Mouse (Mus musculus): ENCODE measurements around the gene Emc10.
A peak's percentile ranks its signal among the peaks of the same experiment; 100 is the strongest.

Gene Emc10

DNA sequence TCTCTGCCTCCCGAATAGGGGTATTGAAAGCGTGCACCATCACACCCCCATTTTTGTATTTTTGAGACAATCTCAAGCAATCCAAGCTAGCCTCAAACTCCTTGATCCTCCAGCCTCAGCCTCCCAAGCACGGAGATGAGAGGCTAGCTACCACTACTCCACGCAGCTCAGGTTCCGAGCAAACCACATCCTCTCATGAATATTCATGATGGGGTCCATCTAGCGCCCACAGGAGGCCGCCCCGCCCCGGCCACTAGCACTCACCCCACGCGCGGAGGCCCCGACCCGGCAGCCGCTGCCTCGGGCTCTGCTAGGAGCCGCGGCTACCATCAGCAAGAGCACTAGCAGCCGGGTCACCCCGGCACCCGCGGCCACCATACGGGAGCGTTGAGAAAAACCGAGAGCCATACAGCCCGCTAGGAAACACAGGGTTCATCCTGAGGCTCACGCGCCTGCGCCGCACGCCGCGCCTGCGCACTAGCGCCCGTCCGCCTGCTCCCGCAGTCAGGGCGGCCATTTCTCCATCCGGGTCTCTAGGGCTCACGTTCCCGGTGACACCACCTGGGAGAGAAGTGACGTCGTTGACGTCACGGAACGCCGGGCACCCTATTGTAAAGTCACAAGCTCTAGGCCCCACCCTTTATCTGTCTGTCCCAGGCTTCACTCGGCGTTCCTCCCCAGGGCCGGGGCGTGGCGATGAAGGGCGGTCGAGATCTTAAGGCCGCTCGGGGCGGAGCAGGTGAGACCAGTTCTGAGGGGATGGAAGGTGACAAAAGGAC, at the start of gene Emc10, which contains the start of gene Fam71e1:
Emc10 (minus strand) TSS at position 538 of the 779 bp plus-strand sequence.
Fam71e1 (plus strand) TSS at position 590 of the 779 bp plus-strand sequence.
- H3K4me1 ChIP-seq (replicated peaks; ENCODE audit: low read depth, low read length), result peaks cover 78% of the 10 kb centered on the region
- no peaks in the 10 kb centered on the region for H3K27me3 ChIP-seq (ENCODE audit: insufficient read depth, low read length)
- H3K4me3 ChIP-seq (replicated peaks; ENCODE audit: low read length), result peak within 1 kb of the TSS; percentile 91
- H3K36me3 ChIP-seq (ENCODE audit: insufficient read depth, low read length), result peaks cover 36% of the 10 kb centered on the region
- no peaks in the 10 kb centered on the region for H3K9me3 ChIP-seq (ENCODE audit: low read length)
- TF ChIP-seq NANOG (IDR thresholded peaks at IDR 0.05; ENCODE audit: borderline replicate concordance, low read length), result no peak
- no peak; the same call in 1 of the 2 replicates for TF ChIP-seq POU5F1 (IDR thresholded peaks at IDR 0.05; ENCODE audit: borderline replicate concordance, low read length)
- TF ChIP-seq CTCF (conservative IDR thresholded peaks at IDR 0.05; ENCODE audit: low read length), result no peak

DNA sequence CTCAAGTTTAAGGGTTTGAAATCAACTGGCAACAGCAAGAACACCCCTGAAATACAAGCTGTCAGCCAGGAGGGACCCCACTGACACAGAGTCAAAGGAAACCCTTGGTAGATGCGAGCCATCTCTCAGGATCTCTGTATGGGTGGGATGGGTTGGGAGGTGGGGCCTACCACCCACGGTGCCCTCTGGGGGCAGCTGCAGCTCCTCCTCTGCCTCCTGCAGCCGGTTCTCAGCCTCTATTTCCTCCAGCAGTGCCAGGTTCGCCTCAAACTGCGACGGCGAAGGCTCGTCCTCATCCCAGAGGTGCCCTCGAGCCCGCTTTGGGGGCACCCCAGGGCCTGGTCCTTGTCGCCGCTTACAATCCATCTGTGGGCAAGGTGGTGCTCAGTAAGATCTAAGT, 46.7 kb upstream of the Emc10 start:
- Histone ChIP-seq H3K4me3 (replicated peaks; ENCODE audit: low read length) (peak overlapping the region; percentile 46), H3K27me3 (ENCODE audit: insufficient read depth, low read length) (no peaks in the 10 kb centered on the region), H3K4me1 (replicated peaks; ENCODE audit: low read depth, low read length) (peaks cover 93% of the 10 kb centered on the region), H3K9me3 (ENCODE audit: low read length) (no peaks in the 10 kb centered on the region), H3K36me3 (ENCODE audit: insufficient read depth, low read length) (peaks cover 87% of the 10 kb centered on the region)
- no peak for TF ChIP-seq NANOG (IDR thresholded peaks at IDR 0.05; ENCODE audit: borderline replicate concordance, low read length)
- 0 out of 2 replicates have a peak, but pooled peaks have one; percentile 1 for TF ChIP-seq CTCF (conservative IDR thresholded peaks at IDR 0.05; ENCODE audit: low read length)
- no peak for TF ChIP-seq POU5F1 (IDR thresholded peaks at IDR 0.05; ENCODE audit: borderline replicate concordance, low read length)

DNA sequence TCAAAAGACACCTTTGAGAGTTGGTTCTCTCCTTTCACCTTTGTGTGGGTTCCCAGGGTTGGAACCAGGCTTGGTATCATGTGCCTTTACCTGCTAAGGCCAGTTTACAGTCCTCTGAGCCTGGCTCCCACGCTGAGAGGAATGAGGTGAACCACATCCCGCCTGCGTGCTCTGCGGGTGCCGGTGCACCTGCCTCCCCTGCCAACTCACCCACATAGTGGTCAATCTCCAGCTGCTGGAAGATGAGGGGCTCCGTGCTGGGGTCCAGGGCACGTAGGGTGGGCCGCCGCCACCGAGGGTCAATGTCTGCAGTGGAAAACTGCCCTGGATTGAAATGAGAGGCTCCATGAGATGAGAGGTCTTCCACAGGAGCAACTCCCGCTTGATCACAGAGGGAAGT, 46.2 kb upstream of the Emc10 start:
- H3K9me3 ChIP-seq (ENCODE audit: low read length), result no peaks in the 10 kb centered on the region
- no peak for TF ChIP-seq NANOG (IDR thresholded peaks at IDR 0.05; ENCODE audit: borderline replicate concordance, low read length)
- no peak for TF ChIP-seq POU5F1 (IDR thresholded peaks at IDR 0.05; ENCODE audit: borderline replicate concordance, low read length)
- no peak for TF ChIP-seq CTCF (conservative IDR thresholded peaks at IDR 0.05; ENCODE audit: low read length)
- H3K36me3 ChIP-seq (ENCODE audit: insufficient read depth, low read length), result peaks cover 91% of the 10 kb centered on the region
- peaks cover 93% of the 10 kb centered on the region for H3K4me1 ChIP-seq (replicated peaks; ENCODE audit: low read depth, low read length)
- H3K4me3 ChIP-seq (replicated peaks; ENCODE audit: low read length), result peak overlapping the region; percentile 46
- H3K27me3 ChIP-seq (ENCODE audit: insufficient read depth, low read length), result no peaks in the 10 kb centered on the region

DNA sequence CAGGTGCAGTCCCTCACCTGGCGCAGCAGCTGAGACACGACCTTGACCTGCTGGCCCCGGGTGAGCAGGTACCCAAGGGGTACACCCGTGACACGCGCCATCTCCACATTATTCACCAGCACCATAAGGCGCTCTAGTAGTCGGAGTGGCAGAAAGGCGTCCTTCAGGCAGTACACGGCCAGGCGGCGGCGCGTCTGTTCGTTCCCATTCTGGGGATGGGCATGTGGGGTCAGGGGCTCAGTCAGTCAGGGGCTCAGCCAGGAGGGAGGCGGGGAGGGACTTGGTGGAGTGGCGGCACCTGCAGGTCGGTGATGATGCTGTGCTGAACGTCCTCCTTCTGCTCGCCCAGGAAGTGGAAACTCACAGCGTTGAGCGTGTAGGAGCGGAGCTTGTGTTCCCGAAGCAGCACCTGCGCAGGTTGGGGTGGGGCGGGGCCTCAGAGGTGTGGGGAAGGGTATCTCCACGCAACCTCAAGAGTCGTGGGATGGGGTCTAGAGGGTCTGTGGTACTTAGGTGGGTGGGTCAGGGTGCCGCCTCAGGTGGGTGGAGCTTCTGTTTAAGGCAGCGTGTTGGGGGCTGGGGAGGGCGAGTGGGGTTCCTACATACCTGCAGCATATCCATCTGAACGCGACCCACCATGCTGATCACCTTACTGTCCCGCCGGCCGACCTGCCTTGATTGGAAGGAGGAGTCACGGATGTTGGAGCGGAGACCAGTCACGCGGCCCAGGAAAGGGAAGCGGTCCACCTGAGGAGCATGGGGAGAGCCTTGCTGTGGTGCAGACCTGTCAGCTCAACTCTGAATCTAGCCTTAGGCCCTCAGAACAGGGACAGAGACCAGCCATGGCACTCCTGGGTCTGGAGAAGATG, 42.7 kb upstream of the Emc10 start:
- no peaks in the 10 kb centered on the region for H3K9me3 ChIP-seq (ENCODE audit: low read length)
- H3K4me3 ChIP-seq (replicated peaks; ENCODE audit: low read length), result peak overlapping the region; percentile 60
- H3K4me1 ChIP-seq (replicated peaks; ENCODE audit: low read depth, low read length), result peaks cover 100% of the 10 kb centered on the region
- TF ChIP-seq POU5F1 (IDR thresholded peaks at IDR 0.05; ENCODE audit: borderline replicate concordance, low read length), result no peak
- no peak for TF ChIP-seq CTCF (conservative IDR thresholded peaks at IDR 0.05; ENCODE audit: low read length)
- no peak for TF ChIP-seq NANOG (IDR thresholded peaks at IDR 0.05; ENCODE audit: borderline replicate concordance, low read length)
- peaks cover 100% of the 10 kb centered on the region for H3K36me3 ChIP-seq (ENCODE audit: insufficient read depth, low read length)
- no peaks in the 10 kb centered on the region for H3K27me3 ChIP-seq (ENCODE audit: insufficient read depth, low read length)

DNA sequence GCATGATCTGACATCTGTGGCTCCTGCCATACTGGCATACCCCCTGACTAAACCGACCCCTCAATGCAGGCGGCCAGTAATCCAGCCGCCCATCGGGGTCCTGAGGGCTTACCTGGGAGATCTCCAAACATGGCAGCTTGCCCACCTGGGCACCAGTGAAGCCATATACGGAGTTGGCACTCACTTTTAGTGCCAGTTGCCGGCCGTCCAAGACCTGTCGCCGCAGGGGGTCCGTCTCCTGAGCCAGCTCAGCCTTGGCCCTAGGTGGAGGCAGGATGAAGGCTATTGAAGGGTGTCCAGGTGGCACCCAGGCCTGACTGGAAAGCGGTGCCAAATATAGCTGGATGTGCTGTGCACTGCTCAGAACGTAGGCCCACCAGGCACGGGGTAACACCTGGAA, 41.2 kb upstream of the Emc10 start:
- H3K9me3 ChIP-seq (ENCODE audit: low read length), result no peaks in the 10 kb centered on the region
- TF ChIP-seq POU5F1 (IDR thresholded peaks at IDR 0.05; ENCODE audit: borderline replicate concordance, low read length) (no peak), CTCF (conservative IDR thresholded peaks at IDR 0.05; ENCODE audit: low read length) (no peak), NANOG (IDR thresholded peaks at IDR 0.05; ENCODE audit: borderline replicate concordance, low read length) (no peak)
- H3K27me3 ChIP-seq (ENCODE audit: insufficient read depth, low read length), result no peaks in the 10 kb centered on the region
- peaks cover 100% of the 10 kb centered on the region for H3K4me1 ChIP-seq (replicated peaks; ENCODE audit: low read depth, low read length)
- H3K4me3 ChIP-seq (replicated peaks; ENCODE audit: low read length), result no peak overlapping the region
- peaks cover 100% of the 10 kb centered on the region for H3K36me3 ChIP-seq (ENCODE audit: insufficient read depth, low read length)

DNA sequence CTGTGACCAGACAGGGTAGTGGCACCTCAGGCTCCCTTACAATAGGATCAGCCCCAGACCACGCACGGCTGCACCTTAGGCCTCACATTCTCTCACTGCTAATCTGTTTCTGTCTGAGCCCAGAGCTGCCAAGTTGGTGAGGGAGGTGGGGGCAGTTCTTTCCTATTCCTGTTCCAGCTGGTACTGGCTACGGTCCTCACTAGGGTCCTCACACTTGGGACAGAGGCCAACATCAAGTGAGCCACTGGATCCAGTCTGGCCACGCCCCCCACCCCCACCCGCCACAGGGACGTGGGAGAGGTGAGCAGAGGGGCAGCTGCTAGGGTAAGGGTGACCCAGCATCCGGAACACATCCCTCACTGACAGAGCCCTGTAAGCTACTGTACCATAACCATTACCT, 40.7 kb upstream of the Emc10 start:
- H3K4me3 ChIP-seq (replicated peaks; ENCODE audit: low read length), result no peak overlapping the region
- no peak for TF ChIP-seq CTCF (conservative IDR thresholded peaks at IDR 0.05; ENCODE audit: low read length)
- TF ChIP-seq POU5F1 (IDR thresholded peaks at IDR 0.05; ENCODE audit: borderline replicate concordance, low read length), result no peak
- no peak for TF ChIP-seq NANOG (IDR thresholded peaks at IDR 0.05; ENCODE audit: borderline replicate concordance, low read length)
- H3K4me1 ChIP-seq (replicated peaks; ENCODE audit: low read depth, low read length), result peaks cover 100% of the 10 kb centered on the region
- no peaks in the 10 kb centered on the region for H3K27me3 ChIP-seq (ENCODE audit: insufficient read depth, low read length)
- peaks cover 100% of the 10 kb centered on the region for H3K36me3 ChIP-seq (ENCODE audit: insufficient read depth, low read length)
- H3K9me3 ChIP-seq (ENCODE audit: low read length), result no peaks in the 10 kb centered on the region

DNA sequence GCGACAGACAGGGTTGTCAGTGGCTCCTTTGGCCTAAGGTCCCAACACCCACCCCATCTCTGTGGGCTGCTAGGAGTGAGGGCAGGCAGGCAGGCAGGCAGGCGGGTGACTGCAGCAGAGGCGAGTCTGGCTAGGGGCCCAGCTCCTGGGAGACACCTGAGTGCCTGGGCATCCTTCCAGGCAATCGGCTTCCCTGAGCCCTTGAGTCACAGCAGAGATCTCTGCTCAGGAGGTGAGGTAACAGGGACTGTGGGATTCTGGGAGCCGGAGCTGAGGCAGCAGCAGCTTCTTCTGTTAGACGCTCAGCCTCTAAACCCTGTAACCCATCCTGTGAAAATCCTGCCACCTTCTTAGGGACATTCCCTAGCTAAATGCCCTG, 40.2 kb upstream of the Emc10 start:
- Histone ChIP-seq H3K4me3 (replicated peaks; ENCODE audit: low read length) (peak overlapping the region; percentile 41; the same call in 1 of the 2 replicates), H3K9me3 (ENCODE audit: low read length) (no peaks in the 10 kb centered on the region), H3K36me3 (ENCODE audit: insufficient read depth, low read length) (peaks cover 99% of the 10 kb centered on the region), H3K4me1 (replicated peaks; ENCODE audit: low read depth, low read length) (peaks cover 100% of the 10 kb centered on the region), H3K27me3 (ENCODE audit: insufficient read depth, low read length) (no peaks in the 10 kb centered on the region)
- no peak for TF ChIP-seq CTCF (conservative IDR thresholded peaks at IDR 0.05; ENCODE audit: low read length)
- TF ChIP-seq POU5F1 (IDR thresholded peaks at IDR 0.05; ENCODE audit: borderline replicate concordance, low read length), result no peak
- no peak for TF ChIP-seq NANOG (IDR thresholded peaks at IDR 0.05; ENCODE audit: borderline replicate concordance, low read length)
